Mouse (Mus musculus): ENCODE data around the gene Astn2.

DNA sequence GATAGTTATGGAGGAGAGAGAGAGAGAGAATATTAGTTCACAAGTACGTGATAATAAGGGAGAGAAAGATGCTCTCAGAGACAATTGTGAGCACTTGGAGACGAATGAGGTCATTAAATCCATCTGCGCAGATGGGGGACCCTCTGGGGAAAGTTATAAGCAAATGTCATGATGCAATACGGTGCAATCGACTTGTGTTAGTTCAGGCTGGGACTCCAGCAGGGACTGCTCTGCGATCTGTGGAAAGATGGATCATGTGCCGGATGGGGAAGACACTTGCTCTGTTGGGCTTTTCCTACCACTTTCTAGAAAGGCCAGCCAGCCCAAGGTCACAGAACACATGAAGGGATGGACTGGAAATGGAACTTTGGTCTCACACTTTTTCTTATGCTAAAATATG lies 1053.9 kb downstream of the Astn2 start:
- TF ChIP-seq GATA1 (IDR thresholded peaks at IDR 0.05; ENCODE audit: low read depth, low read length), result no peak
- TF ChIP-seq EP300 (IDR thresholded peaks at IDR 0.05; ENCODE audit: low read depth in 1 of 2, low read length in 2 of 2), result no peak
- TF ChIP-seq CTCF (IDR thresholded peaks at IDR 0.05 in 2 of 3, conservative IDR thresholded peaks at IDR 0.05 in 1 of 3; ENCODE audit: control insufficient read depth in 1 of 3, insufficient read depth in 1 of 3, low read depth in 2 of 3, low read length in 3 of 3, poor library complexity in 1 of 3, severe bottlenecking in 1 of 3), result no peak
- no peak for TF ChIP-seq RAD21 (IDR thresholded peaks at IDR 0.05; ENCODE audit: low read depth, low read length)

All from MEL (cell line).